Mouse (Mus musculus): ENCODE data around the gene Tnfsf13b.

DNA sequence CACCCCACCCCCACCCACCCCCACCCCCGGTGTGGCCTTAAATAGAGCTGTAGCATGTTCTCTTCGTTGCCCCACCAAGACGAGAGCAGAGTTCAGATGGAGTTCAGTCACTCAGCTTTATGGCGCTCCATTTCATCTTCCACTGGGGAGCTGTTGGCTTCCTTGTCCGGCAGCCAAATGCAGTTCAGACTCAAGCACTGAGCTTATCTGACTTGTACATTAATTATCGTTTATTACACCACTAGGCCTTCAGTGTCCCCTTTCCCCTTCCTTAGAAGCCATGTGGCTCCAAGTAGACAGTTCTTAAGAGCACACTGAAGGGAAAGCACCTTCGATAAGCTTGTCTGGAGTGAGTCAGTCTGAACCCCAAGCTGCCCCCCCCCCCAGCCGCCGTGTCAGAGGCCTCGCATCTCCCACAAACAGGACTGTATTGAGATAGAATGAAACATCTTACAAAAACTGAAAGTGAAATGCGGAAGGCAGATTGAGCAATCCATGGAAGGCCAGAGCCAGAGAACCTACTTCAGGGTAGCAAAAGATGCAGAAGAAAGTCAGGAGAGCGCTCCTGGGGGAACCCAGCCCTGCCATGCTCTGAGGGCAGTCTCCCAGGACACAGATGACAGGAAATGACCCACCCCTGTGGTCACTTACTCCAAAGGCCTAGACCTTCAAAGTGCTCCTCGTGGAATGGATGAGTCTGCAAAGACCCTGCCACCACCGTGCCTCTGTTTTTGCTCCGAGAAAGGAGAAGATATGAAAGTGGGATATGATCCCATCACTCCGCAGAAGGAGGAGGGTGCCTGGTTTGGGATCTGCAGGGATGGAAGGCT is at the start of gene Tnfsf13b:
- TF ChIP-seq CTCF (IDR thresholded peaks at IDR 0.05; ENCODE audit: insufficient read depth, low read depth, low read length) (no peak), POLR2A (IDR thresholded peaks at IDR 0.05; ENCODE audit: insufficient read depth, low read depth, low read length) (no peak)
